19 mouse cellular contexts compared by ENCODE assay signal in genomic region chr19:55213617-55214340, GRCm38 (mm10). TPM values are rescaled to one million over a fixed set of nuclear protein-coding genes. Genes with fewer than 3 reads are reported as not detected.
DNase-seq lines count a peak whose midpoint lies in the region; ATAC-seq lines count a peak whose summit lies in the region.
"Had no signal": no experiment of that assay in that cellular context is flagged by ENCODE, and none has a peak within 500 bp of the region (broad histone marks: within the 10 kb centered on the region; RNA-seq: fewer than 3 reads in every experiment).

No protein-coding gene starts in this region.

- intact Hi-C loops in left cerebral cortex, postnatal 36 days (cut with DNase I) = loop anchor here (10.0 kb wide), 2 partner anchors 1269 to 1459 kb away; partner anchors contain the start of genes Bbip1 and Shoc2

- peak; percentile 31 to 46 for DNase-seq in left cerebral cortex, postnatal 36 days (ENCODE audit: low spot score in 2 of 2)
- DNase-seq in left cerebral cortex, adult 9 months (ENCODE audit: low spot score in 2 of 2) = no peak
- DNase-seq in embryonic facial prominence, embryonic 14.5 days (ENCODE audit: low spot score) = peak; percentile 13
- no peak for DNase-seq in adrenal gland, adult 18-20 months (ENCODE audit: low spot score in 2 of 2)
- no peak for DNase-seq in adrenal gland, adult 8-10 months
- DNase-seq: adrenal gland, adult 2 months; cerebellum, adult 9-10 months; gastrocnemius, postnatal 14 days; heart, postnatal 14 days; right cerebral cortex, postnatal 25 days; thymus, postnatal 4 days had no signal

- H3K27ac ChIP-seq in embryonic facial prominence, embryonic 14.5 days (replicated peaks; ENCODE audit: low read depth, low read length) = 0 out of 2 replicates have a peak overlapping the region, but pooled peaks have one; percentile 44
- peak overlapping the region; percentile 92 for H3K27ac ChIP-seq in lung, embryonic 15.5 days
- peak overlapping the region; percentile 84 for H3K27ac ChIP-seq in stomach, embryonic 14.5 days (ENCODE audit: low read length)
- H3K27ac ChIP-seq: hindbrain, postnatal 0 days; midbrain, embryonic 13.5 days had no signal

- H3K27me3 ChIP-seq in embryonic facial prominence, embryonic 14.5 days (replicated peaks; ENCODE audit: control insufficient read depth, insufficient read depth, low read length) = no peaks in the 10 kb centered on the region
- no peaks in the 10 kb centered on the region for H3K27me3 ChIP-seq in lung, embryonic 15.5 days
- no peaks in the 10 kb centered on the region for H3K27me3 ChIP-seq in stomach, embryonic 14.5 days (ENCODE audit: control insufficient read depth, insufficient read depth, low read length)
- H3K27me3 ChIP-seq: midbrain, embryonic 13.5 days had no signal

- H3K4me1 ChIP-seq in embryonic facial prominence, embryonic 14.5 days (ENCODE audit: control insufficient read depth, insufficient read depth, low read length) = no peaks in the 10 kb centered on the region
- H3K4me1 ChIP-seq in lung, embryonic 15.5 days = peaks cover 23% of the 10 kb centered on the region
- no peaks in the 10 kb centered on the region for H3K4me1 ChIP-seq in stomach, embryonic 14.5 days (ENCODE audit: control insufficient read depth, insufficient read depth, low read length)

- no peak overlapping the region for H3K4me3 ChIP-seq in embryonic facial prominence, embryonic 14.5 days (ENCODE audit: low read depth, low read length)
- H3K4me3 ChIP-seq in lung, embryonic 15.5 days = no peak overlapping the region
- H3K4me3 ChIP-seq in stomach, embryonic 14.5 days (ENCODE audit: low read depth, low read length) = no peak overlapping the region
- H3K4me3 ChIP-seq: midbrain, embryonic 13.5 days had no signal

- H3K9ac ChIP-seq in embryonic facial prominence, embryonic 14.5 days (ENCODE audit: low read depth, low read length) = no peak overlapping the region
- no peak overlapping the region; the same call in 1 of the 2 replicates for H3K9ac ChIP-seq in lung, embryonic 15.5 days
- no peak overlapping the region for H3K9ac ChIP-seq in stomach, embryonic 14.5 days (replicated peaks; ENCODE audit: low read depth, low read length)
- H3K9ac ChIP-seq: midbrain, embryonic 13.5 days had no signal

- 68% methylated on average over 12 of the region's 12 CpGs for WGBS in embryonic facial prominence, embryonic 14.5 days
- 53% methylated on average over 12 of the region's 12 CpGs for WGBS in lung, embryonic 15.5 days
- 54% methylated on average over 12 of the region's 12 CpGs for WGBS in stomach, embryonic 14.5 days

- peak; percentile 17; the same call in 1 of the 2 replicates for ATAC-seq in embryonic facial prominence, embryonic 14.5 days (ENCODE audit: low read depth)
- peak; percentile 76 for ATAC-seq in lung, embryonic 15.5 days (ENCODE audit: borderline replicate concordance, extremely low read depth, low FRiP score, low TSS enrichment)
- ATAC-seq in stomach, embryonic 14.5 days (ENCODE audit: insufficient number of reproducible peaks, insufficient read depth, low FRiP score, low read depth) = peak; percentile 75
- ATAC-seq: hindbrain, postnatal 0 days; midbrain, embryonic 13.5 days had no signal

- no peaks in the 10 kb centered on the region for H3K36me3 ChIP-seq in embryonic facial prominence, embryonic 14.5 days (ENCODE audit: control insufficient read depth, insufficient read depth, low read length)
- no peaks in the 10 kb centered on the region for H3K36me3 ChIP-seq in lung, embryonic 15.5 days
- no peaks in the 10 kb centered on the region for H3K36me3 ChIP-seq in stomach, embryonic 14.5 days (ENCODE audit: control insufficient read depth, insufficient read depth, low read length)
- H3K36me3 ChIP-seq: midbrain, embryonic 13.5 days had no signal

- H3K4me2 ChIP-seq in embryonic facial prominence, embryonic 14.5 days (ENCODE audit: low read depth, low read length) = no peak overlapping the region
- H3K4me2 ChIP-seq in lung, embryonic 15.5 days = peak overlapping the region; percentile 41
- H3K4me2 ChIP-seq in stomach, embryonic 14.5 days (replicated peaks; ENCODE audit: low read depth, low read length) = no peak overlapping the region
- H3K4me2 ChIP-seq: midbrain, embryonic 13.5 days had no signal

- no peaks in the 10 kb centered on the region for H3K9me3 ChIP-seq in embryonic facial prominence, embryonic 14.5 days (ENCODE audit: control insufficient read depth, low read length)
- no peaks in the 10 kb centered on the region for H3K9me3 ChIP-seq in lung, embryonic 15.5 days
- no peaks in the 10 kb centered on the region for H3K9me3 ChIP-seq in stomach, embryonic 14.5 days (ENCODE audit: control insufficient read depth, low read depth, low read length)
- H3K9me3 ChIP-seq: midbrain, embryonic 13.5 days had no signal

RNA-seq across cellular contexts. Expression of gene Gucy2g, which starts 27.3 kb away (rescaled TPM):
- total RNA-seq in left cerebral cortex, postnatal 36 days (2021) = 1 to 10 TPM; 2.6 to 3.6 TPM
- 0.06 TPM in 1 of 2 replicates, not detected in the other for polyA plus RNA-seq in embryonic facial prominence, embryonic 14.5 days (2014; fragmentation: Nextera tagmentation; extraction: Ambion mirVana)
- 0.05 TPM in 1 of 2 replicates, not detected in the other for polyA plus RNA-seq in lung, embryonic 15.5 days (2015; fragmentation: Nextera tagmentation; extraction: Ambion mirVana)
- polyA plus RNA-seq in stomach, embryonic 14.5 days (2014; fragmentation: Nextera tagmentation; extraction: Ambion mirVana) = not detected in 2 replicates
- not detected for total RNA-seq in adrenal gland, adult 18-20 months (2021)
- not detected for total RNA-seq in adrenal gland, adult 8-10 months (2022)
- total RNA-seq: adrenal gland, adult 2 months; hindbrain, postnatal 0 days; liver, adult 2 months had no signal

RNA-seq across cellular contexts. Expression of gene Tectb, which starts 33.2 kb away (rescaled TPM):
- not detected for total RNA-seq in left cerebral cortex, postnatal 36 days (2021)
- 1.6 and 2.4 TPM in 2 replicates for polyA plus RNA-seq in embryonic facial prominence, embryonic 14.5 days (2014; fragmentation: Nextera tagmentation; extraction: Ambion mirVana)
- 0.15 TPM in 1 of 2 replicates, not detected in the other for polyA plus RNA-seq in lung, embryonic 15.5 days (2015; fragmentation: Nextera tagmentation; extraction: Ambion mirVana)
- polyA plus RNA-seq in stomach, embryonic 14.5 days (2014; fragmentation: Nextera tagmentation; extraction: Ambion mirVana) = 0.11 and 0.12 TPM in 2 replicates
- total RNA-seq in adrenal gland, adult 18-20 months (2021) = 1 to 10 TPM in 1 of 2 experiments, under 1 TPM in 1; 0.22 to 1.1 TPM
- under 1 TPM in 2 of 4 experiments, not detected in 2; 0.55 to 0.66 TPM for total RNA-seq in adrenal gland, adult 8-10 months (2022)
- total RNA-seq: ES-E14 had no signal
- polyA plus RNA-seq: adrenal gland, adult 2 months; kidney, embryonic 14.5 days; large intestine, adult 2 months had no signal

RNA-seq across cellular contexts. Expression of gene Acsl5, which starts 38.0 kb away (rescaled TPM):
- total RNA-seq in left cerebral cortex, postnatal 36 days (2021) = 10 to 100 TPM; 45.1 to 51.6 TPM
- polyA plus RNA-seq in embryonic facial prominence, embryonic 14.5 days (2014; fragmentation: Nextera tagmentation; extraction: Ambion mirVana) = 31.0 and 36.4 TPM in 2 replicates
- polyA plus RNA-seq in lung, embryonic 15.5 days (2015; fragmentation: Nextera tagmentation; extraction: Ambion mirVana) = 81.8 and 83.7 TPM in 2 replicates
- polyA plus RNA-seq in stomach, embryonic 14.5 days (2014; fragmentation: Nextera tagmentation; extraction: Ambion mirVana) = 58.7 and 62.9 TPM in 2 replicates
- 100 to 1,000 TPM; 265 to 297 TPM for total RNA-seq in adrenal gland, adult 18-20 months (2021)
- 100 to 1,000 TPM in 1 of 4 experiments, 10 to 100 TPM in 3; 47.1 to 132 (median 70.1) TPM for total RNA-seq in adrenal gland, adult 8-10 months (2022)

Comparison
In these comparisons a context has a peak if more than half of its experiments do, and no peak if none do; other contexts are left out.
1. DNase-seq: peak in left cerebral cortex, postnatal 36 days (2 of 2) and embryonic facial prominence, embryonic 14.5 days (single experiment); none in left cerebral cortex, adult 9 months (0 of 2), adrenal gland, adult 18-20 months (0 of 2) and adrenal gland, adult 8-10 months (single experiment).
2. ATAC-seq: peak in every context shown above with its lines; median percentile 76 in lung, embryonic 15.5 days; 75 in stomach, embryonic 14.5 days; 17 in embryonic facial prominence, embryonic 14.5 days.
3. Peak in every context shown above with its lines, with median percentiles within 50 percentile points of each other: H3K27ac ChIP-seq.